Mouse (Mus musculus): ENCODE results near the gene Zfp983. TPM values are rescaled to one million over a fixed set of nuclear protein-coding genes. Genes with fewer than 3 reads are reported as not detected.
"Not testable (repeated sequence)": the region's sequence is repeated elsewhere in the genome, so short reads cannot be mapped to it uniquely, and the experiment has no call there.

Gene Zfp983
- total RNA-seq (2021), result 1 to 10 TPM; 2.0 to 3.3 TPM
- long read RNA-seq, experiment 1, partial matches to known transcripts, result 0 of 7 reads
- long read RNA-seq, experiment 1, other reads (novel, unspliced or antisense), result 7 of 7 reads
- long read RNA-seq, experiment 2, partial matches to known transcripts, result 0 of 1 reads
- long read RNA-seq, experiment 2, other reads (novel, unspliced or antisense), result 1 of 1 reads

GRCm38 (mm10) chr17:21650364-21650907, at the start of gene Zfp983:
Gene Zfp983 (plus strand): TSS chr17:21650624.
- DNase-seq, result peak; percentile 47

DNA sequence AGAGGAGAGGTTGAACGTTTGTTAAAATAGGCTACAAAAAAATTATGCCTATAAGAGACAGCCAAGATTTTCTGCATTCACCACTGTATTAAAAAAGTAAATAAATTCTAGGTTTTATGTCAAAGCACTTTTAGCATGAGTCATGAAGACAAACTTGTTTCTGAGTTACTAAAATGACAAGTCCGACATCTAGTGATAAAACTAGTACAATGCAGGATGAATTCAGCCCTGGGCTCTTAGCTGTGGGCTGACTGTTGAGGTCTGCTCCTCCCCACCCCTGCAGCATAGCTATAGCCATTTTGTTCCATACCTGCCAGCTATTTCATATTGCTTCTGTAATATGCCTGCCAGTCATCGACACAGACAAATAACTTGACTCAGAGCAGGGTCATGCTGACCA, 34.1 kb upstream of the Zfp983 start:
- no peak for DNase-seq

GRCm38 (mm10) chr17:21617352-21617751, 33.1 kb upstream of the Zfp983 start:
- no peak for DNase-seq

DNA sequence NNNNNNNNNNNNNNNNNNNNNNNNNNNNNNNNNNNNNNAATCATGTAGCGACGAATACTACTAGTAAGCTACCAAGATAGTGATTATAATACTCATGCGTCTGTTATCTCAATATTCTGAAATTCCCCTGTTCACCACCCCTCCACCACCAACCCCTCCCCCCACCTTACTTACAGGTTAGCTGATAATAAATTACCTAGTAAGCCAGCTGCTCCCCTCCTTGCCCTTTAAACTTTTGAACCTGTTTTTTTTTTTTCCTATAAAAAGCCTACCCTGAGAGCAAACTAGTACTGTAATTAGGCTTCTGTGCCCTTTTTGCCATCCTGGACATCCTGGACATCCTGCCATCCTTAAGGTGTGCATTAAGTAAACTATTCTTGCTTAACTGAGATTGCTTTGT, 26.8 kb upstream of the Zfp983 start:
- DNase-seq, result no peak

DNA sequence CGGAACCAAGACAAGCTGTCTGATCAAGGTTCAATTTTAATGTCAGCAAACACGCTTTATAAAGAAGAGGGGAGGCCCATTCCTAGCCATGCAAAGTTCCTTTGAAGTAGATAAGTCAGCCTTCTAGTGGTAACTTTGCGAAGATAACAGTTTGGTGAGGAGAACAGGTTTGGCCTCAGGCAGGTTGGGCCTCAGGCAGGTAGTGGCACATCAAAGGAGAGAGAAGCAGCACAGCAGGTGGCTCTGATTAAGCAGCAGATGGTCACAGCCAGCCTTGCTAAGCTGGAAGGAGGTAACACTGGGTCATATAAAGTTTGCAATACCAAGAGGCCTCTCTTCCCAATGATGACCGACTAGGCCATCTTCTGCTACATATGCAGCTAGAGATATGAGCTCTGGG, 14.7 kb upstream of the Zfp983 start:
- DNase-seq, result not testable (repeated sequence)

GRCm38 (mm10) chr17:21648791-21649190, 1.6 kb upstream of the Zfp983 start:
- no peak for DNase-seq

DNA sequence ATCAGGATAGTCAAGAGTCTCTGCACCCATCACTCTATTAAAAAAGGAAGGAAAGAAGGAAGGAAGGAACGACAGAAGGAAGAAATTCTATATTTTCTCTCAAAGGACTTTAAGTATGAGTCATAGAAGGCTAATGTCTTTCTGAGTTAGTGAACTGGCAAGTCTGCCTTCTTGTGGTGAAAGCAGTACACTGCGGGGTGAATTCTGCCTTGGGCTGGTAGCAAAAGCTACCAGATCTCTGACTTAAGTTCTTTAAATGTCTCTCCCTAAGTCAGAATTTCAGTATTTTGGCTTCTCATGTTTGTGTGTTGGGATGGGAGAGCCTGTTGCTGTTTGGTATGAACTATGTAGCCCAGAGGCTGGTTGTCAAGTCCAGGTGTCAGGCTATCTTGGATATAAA, 488 bp upstream of the Zfp983 start:
- DNase-seq, result peak; percentile 6

DNA sequence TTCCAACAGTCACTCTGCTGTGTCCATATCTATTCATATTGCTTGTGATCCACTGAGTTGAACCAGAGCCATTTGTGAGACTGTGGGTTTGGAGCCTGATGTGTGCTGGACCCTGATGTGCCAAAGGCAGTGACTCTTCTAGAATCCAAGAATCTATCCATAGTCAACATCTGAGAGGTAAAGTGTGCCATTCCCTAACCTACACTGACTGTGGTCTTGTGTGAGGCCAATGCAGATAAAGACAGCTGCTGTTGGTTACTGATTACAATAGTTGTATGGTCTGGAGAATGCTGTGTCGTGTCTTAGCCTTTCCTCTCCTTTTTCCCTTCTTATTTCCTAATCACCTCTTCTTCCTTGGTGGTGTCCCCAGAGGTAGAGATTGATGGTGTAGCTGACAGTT, 28.4 kb downstream of the Zfp983 start:
- DNase-seq, result not testable (repeated sequence)

DNA sequence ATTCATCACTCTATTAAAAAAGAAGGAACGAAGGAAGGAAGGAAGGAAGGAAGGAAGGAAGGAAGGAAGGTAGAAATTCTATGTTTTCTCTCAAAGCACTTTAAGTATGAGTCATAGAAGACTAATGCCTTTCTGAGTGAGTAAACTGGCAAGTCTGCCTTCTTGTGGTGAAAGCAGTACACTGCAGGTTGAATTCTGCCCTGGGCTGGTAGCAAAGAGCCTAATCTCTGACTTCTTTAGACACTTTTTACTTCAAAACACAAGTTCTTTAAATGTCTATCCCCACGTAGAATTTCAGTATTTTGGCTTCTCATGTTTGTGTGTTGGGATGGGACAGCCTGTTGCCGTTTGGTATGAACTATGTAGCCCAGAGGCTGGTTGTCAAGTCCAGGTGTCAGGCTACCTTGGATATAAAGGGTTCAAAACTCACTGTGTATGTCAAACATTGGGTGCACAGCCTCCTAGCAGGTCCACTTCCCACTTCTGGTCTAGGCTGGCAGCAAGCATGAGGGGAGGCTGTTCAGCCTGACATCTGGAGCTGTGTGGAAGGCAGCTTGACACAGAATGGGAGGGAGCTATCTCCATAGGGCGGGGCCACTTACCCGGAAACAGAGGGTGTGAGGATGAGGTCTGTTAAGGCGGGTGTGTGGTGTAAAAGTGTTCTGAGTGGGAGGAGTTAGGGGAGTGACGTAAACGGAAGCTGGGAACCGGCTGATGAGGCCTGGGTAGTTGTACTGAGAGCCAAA, 29.0 kb downstream of the Zfp983 start:
- DNase-seq, result peak; percentile 61

- not testable (repeated sequence) for DNase-seq
Measured at GRCm38 (mm10) chr17:21680019-21680376, 29.6 kb downstream of the Zfp983 start.

- DNase-seq, result no peak
Measured at GRCm38 (mm10) chr17:21691560-21691959, 41.1 kb downstream of the Zfp983 start, which contains the start of gene Gm10226. Gene Gm10226 (plus strand): TSS chr17:21691860.

GRCm38 (mm10) chr17:21693342-21693741, 42.9 kb downstream of the Zfp983 start:
- no peak for DNase-seq

DNA sequence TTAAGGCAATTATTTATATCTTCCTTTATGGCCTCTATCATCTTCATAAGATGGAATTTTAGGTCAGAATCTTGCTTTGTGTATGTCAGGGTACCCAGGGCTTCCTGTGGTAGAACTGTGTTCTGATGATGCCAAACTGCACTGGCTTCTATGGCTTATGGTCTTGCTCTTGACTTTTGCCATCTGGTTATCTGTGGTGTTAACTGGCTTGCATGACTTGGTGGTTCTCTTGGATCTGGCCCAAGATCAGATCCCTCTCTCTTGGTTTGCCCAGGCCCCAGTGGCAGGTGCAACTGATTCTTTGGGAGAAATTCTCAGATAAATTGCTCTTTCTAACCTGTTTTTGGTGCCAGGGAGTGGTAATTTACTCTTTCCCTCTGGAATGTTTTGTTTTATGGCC, 45.6 kb downstream of the Zfp983 start:
- DNase-seq, result no peak

- DNase-seq, result no peak
Measured at GRCm38 (mm10) chr17:21702281-21703240, 52.1 kb downstream of the Zfp983 start.

GRCm38 (mm10) chr17:21703414-21703813, 53.0 kb downstream of the Zfp983 start:
- no peak for DNase-seq

DNA sequence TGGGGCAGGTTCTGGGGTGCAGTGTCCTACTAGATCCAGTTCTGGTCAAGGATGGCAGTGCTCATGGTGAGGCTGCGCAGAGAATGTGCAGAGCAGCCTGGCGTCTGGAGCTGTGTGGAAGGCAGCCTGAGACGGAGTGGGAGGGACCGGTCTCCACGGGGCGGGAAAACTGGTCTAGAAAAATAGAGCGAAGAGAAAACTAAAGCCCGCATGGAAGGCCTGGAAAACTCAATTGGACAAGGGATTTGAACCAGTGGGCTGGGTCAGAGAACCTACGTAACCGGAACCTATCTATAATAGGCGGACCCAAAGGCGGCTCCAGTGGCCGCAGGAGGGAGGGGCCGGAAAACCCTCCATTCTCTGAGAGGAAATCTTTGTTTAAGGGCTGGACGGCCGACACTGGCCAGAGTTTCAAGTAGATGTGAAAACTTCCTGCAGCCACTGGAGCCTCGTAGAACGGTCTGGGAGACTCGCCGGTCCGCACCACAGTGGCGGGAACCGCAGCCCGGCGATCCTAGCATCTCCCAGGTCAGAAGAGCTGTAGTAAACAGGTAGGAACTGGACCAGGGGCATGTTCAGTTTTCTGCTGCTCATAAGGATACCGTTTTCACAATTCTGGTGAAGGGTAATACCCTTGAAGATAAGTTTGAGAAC, 57.0 kb downstream of the Zfp983 start, which contains the start of gene Zfp760:
Gene Zfp760, plus strand, starts transcription at position 399 of the 654 bp plus-strand sequence.
- peak; percentile 69 for DNase-seq

- no peak for DNase-seq
Measured at GRCm38 (mm10) chr17:21708401-21708800, 58.0 kb downstream of the Zfp983 start.
